Mouse (Mus musculus) CH12F3 (cell line): Measurements from ENCODE around the gene Proser3.

Experiments
- in situ Hi-C: fragments of 300-500 bp; cut with MboI; formaldehyde crosslinking; loops from 2 replicates; pipeline ENCODE4 v1.14.3; 2020; ENCODE audit warnings: low sequenced_read_pairs

The Proser3 gene

DNA sequence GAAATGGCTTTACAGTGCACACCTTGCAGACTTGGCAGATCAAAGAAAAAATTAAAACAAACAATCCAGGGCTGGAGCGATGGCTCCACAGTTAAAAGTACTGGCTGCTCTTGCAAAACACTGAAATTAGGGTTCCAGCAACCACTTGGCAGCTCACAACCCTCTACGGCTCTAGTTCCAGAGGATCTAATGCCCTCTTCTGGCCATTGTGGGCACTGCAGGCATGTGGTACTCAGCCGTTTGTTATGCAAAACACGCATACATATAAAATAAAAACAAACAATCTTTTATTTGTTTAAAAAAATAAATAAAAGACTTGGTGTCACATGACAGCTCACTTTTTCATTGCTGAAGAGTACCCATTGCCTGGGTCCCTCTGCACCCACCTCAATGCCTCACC, 59.3 kb downstream of the Proser3 start:
- in situ Hi-C loops, result loop anchor here (5.0 kb wide), 1 partner anchor 50 kb away; no protein-coding TSS in a partner anchor

DNA sequence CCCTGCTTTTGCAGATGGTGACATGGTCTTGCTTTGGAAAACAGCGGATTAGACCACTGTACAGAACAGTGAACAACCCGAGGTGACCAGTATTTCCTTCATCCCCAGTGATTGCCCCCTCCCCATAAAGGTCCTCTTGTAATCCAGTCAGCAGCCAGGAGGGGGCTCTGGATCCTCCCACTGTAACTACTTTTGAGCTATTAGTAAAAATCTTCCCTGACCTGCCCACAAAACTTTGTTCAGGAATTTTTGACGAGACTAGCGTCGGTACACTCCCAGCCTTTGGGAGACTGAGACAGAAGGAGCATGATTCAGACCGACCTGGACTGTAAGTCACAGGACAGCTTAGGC, 61.2 kb downstream of the Proser3 start:
- in situ Hi-C loops, result loop anchor here (5.0 kb wide), 1 partner anchor 49 kb away; no protein-coding TSS in a partner anchor

DNA sequence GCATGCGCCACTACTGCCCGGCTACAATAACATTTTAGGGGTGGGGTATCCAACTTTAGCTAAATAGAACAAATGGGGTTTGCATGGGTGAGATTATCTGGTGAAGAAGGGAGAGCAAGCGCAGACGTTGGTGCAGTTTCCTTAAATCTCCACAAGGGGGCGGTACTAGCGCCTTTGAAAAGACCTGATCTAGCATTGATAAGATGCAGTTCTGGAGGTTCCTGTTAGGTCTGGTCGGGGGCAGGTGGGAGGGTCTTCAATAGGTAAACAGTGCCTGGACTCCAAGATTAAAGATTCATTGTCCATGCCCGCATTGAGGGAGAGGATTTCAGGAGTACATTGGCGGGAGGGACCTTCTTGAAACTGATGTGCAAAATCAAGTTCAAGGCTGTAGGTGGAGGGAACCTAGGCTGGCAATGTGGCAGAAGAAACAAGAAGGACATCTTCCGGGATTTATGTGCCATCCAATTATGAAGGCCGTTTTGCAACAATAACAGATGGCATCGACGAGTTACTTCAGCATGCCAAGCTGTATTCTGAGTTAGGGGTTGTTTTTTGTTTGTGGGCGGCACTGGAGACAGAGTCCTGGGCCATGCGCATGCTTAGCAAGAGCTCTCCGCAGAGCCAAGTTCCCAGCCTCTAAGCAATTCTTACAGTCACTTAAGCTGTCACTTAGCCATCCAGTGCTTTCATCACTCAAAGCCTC, 61.7 kb downstream of the Proser3 start:
- in situ Hi-C loops, result loop anchor here (5.0 kb wide), 1 partner anchor 48 kb away; no protein-coding TSS in a partner anchor
